Mouse (Mus musculus) lung, postnatal 36 days (tissue): ENCODE measurements around the gene Gm21698.
"Not testable (repeated sequence)": the region's sequence is repeated elsewhere in the genome, so short reads cannot be mapped to it uniquely, and the experiment has no call there.

Source experiments
- DNase-seq: peaks from one replicate; pipeline ENCODE4 v3.0.0; 2022; ENCODE audit warnings: mixed read lengths

Gm21698 gene

DNA sequence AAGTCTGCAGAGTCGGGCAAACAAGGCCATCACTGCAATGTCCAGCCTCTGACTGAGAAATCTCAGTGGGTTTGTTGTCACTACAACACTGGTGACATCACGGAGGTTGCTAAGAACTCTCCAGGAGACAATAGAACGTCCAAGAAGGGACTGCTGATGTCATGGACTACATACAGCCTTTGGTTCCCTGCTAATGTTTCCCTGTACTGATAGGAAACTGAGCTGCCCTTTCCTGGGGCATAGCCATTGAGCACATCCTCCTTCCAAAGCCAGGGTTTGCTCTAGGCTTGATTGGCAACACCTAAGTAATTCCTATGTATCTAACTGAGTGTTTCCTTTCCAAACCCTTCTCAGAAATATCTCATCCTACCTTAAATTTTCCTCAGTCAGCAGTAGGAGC is at the start of gene Gm21698:
Gene Gm21698, minus strand, starts transcription at position 101 of the 400 bp plus-strand sequence.
- not testable (repeated sequence) for DNase-seq

DNA sequence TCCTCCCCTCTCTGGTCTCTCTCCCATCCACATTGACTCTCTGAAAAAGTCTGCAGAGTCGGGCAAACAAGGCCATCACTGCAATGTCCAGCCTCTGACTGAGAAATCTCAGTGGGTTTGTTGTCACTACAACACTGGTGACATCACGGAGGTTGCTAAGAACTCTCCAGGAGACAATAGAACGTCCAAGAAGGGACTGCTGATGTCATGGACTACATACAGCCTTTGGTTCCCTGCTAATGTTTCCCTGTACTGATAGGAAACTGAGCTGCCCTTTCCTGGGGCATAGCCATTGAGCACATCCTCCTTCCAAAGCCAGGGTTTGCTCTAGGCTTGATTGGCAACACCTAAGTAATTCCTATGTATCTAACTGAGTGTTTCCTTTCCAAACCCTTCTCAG is 34.4 kb upstream of the Gm21698 start, which contains the start of gene Gm5862:
Gene Gm5862, minus strand, starts transcription at position 101 of the 400 bp plus-strand sequence.
- DNase-seq = not testable (repeated sequence)

DNA sequence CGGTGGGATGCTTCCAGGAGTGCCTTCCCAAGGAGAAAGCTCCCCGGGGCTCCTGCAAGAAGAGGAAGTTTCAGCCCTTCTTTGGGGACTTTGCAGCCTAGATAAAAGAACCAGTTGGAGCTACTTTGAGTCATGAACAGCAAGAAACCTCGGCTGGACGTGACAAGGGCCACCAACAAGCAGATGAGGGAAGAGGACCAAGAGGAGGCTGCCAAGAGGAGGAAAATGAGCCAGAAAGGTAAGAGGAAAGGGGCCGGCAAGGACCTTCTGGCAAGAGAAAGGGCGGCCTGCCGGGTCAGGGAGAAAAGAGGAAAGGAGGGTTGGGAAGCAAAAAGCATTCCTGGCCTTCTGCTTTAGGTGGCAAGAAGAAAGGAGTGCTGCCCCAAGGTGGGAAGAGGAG is 19.2 kb upstream of the Gm21698 start:
- not testable (repeated sequence) for DNase-seq

DNA sequence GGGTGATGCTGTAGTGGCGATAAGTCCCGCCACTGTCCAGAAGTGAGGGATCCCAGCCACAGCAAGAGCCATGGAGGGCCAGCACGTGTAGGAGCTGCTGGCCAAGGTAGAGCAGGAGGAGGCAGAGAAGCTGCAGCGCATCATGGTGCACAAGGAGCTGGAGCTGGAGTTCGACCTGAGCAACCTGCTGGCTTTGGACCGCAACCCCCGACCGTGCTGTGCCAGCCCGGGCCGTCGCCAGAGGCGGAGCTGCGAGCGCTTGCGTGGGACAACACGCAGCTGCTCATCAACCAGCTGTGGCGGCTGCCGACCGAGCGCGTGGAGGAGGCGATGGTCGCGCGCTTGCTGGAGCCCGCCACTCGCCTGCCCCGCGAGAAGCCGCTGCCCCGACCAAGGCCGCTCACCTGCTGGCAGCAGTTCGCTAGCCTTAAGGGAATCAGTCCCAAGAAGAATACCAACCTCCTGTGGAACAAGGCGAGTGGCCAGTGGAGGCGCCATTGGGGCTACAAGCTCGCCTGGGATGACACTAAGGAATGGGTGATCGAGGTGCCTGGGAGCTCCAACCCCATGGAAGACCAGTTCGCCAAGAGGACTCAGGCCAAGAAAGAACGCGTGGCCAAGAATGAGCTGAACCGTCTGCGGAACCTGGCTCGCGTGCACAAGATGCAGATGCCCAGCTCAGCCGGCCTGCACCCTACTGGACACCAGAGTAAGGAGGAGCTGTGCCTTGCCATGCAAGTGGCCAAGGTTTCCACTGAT is 18.7 kb upstream of the Gm21698 start:
- DNase-seq = not testable (repeated sequence)

DNA sequence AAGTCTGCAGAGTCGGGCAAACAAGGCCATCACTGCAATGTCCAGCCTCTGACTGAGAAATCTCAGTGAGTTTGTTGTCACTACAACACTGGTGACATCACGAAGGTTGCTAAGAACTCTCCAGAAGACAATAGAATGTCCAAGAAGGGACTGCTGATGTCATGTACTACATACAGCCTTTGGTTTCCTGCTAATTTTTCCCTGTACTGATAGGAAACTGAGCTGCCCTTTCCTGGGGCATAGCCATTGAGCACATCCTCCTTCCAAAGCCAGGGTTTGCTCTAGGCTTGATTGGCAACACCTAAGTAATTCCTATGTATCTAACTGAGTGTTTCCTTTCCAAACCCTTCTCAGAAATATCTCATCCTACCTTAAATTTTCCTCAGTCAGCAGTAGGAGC is 16.2 kb upstream of the Gm21698 start, which contains the start of gene Gm1979:
Gene Gm1979, minus strand, starts transcription at position 101 of the 400 bp plus-strand sequence.
- not testable (repeated sequence) for DNase-seq

DNA sequence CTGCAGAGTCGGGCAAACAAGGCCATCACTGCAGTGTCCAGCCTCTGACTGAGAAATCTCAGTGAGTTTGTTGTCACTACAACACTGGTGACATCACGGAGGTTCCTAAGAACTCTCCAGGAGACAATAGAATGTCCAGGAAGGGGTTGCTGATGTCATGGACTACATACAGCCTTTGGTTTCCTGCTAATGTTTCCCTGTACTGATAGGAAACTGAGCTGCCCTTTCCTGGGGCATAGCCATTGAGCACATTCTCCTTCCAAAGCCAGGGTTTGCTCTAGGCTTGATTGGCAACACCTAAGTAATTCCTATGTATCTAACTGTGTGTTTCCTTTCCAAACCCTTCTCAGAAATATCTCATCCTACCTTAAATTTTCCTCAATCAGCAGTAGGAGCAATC is 15.9 kb downstream of the Gm21698 start, which contains the start of gene Gm21680:
Gene Gm21680, minus strand, starts transcription at position 101 of the 400 bp plus-strand sequence.
- not testable (repeated sequence) for DNase-seq

DNA sequence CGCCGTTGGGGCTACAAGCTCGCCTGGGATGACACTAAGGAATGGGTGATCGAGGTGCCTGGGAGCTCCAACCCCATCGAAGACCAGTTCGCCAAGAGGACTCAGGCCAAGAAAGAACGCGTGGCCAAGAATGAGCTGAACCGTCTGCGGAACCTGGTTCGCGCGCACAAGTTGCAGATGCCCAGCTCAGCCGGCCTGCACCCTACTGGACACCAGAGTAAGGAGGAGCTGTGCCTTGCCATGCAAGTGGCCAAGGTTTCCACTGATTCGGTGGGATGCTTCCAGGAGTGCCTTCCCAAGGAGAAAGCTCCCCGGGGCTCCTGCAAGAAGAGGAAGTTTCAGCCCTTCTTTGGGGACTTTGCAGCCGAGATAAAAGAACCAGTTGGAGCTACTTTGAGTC is 31.4 kb downstream of the Gm21698 start:
- not testable (repeated sequence) for DNase-seq

DNA sequence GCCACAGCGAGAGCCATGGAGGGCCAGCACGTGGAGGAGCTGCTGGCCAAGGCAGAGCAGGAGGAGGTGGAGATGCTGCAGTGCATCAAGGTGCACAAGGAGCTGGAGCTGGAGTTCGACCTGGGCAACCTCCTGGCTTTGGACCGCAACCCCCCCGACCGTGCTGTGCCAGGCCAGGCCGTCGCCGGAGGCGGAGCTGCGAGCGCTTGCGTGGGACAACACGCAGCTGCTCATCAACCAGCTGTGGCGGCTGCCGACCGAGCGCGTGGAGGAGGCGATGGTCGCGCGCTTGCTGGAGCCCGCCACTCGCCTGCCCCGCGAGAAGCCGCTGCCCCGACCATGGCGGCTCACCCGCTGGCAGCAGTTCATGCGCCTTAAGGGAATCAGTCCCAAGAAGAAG is 31.8 kb downstream of the Gm21698 start:
- not testable (repeated sequence) for DNase-seq

DNA sequence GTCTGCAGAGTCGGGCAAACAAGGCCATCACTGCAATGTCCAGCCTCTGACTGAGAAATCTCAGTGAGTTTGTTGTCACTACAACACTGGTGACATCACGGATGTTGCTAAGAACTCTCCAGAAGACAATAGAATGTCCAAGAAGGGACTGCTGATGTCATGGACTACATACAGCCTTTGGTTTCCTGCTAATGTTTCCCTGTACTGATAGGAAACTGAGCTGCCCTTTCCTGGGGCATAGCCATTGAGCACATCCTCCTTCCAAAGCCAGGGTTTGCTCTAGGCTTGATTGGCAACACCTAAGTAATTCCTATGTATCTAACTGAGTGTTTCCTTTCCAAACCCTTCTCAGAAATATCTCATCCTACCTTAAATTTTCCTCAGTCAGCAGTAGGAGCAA is 34.1 kb downstream of the Gm21698 start, which contains the start of gene Gm21671:
Gene Gm21671, minus strand, starts transcription at position 101 of the 400 bp plus-strand sequence.
- DNase-seq = not testable (repeated sequence)

DNA sequence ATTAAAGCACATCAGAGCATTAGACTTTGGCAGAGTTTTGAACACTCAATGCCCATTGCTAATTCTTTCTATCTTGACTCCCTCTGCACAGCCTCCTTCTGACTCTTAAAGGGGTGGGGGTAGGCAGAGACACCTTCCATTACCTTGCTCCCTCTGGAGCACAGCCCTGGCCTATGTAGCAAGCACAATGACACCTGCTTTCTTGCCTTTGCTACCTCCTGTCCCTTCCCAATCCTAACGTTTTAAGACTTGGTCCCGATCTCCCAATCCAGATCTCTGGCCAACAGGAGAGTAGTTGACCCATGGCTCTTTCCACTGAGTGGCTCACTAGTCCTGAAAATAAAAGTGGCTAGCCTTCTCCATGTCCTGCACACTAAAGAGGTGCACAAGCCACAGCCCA is 43.1 kb downstream of the Gm21698 start:
- not testable (repeated sequence) for DNase-seq

DNA sequence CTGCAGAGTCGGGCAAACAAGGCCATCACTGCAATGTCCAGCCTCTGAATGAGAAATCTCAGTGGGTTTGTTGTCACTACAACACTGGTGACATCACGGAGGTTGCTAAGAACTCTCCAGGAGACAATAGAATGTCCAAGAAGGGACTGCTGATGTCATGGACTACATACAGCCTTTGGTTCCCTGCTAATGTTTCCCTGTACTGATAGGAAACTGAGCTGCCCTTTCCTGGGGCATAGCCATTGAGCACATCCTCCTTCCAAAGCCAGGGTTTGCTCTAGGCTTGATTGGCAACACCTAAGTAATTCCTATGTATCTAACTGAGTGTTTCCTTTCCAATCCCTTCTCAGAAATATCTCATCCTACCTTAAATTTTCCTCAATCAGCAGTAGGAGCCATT is 46.2 kb downstream of the Gm21698 start, which contains the start of gene Gm21663:
Gene Gm21663, minus strand, starts transcription at position 101 of the 400 bp plus-strand sequence.
- not testable (repeated sequence) for DNase-seq
